Mouse (Mus musculus): ENCODE data around the gene Il6st. TPM values are rescaled to one million over a fixed set of nuclear protein-coding genes. Genes with fewer than 3 reads are reported as not detected.
A peak's percentile ranks its signal among the peaks of the same experiment; 100 is the strongest.

Il6st gene
- total RNA-seq, 2 experiments from 2014 or later, result 124 to 163 TPM

DNA sequence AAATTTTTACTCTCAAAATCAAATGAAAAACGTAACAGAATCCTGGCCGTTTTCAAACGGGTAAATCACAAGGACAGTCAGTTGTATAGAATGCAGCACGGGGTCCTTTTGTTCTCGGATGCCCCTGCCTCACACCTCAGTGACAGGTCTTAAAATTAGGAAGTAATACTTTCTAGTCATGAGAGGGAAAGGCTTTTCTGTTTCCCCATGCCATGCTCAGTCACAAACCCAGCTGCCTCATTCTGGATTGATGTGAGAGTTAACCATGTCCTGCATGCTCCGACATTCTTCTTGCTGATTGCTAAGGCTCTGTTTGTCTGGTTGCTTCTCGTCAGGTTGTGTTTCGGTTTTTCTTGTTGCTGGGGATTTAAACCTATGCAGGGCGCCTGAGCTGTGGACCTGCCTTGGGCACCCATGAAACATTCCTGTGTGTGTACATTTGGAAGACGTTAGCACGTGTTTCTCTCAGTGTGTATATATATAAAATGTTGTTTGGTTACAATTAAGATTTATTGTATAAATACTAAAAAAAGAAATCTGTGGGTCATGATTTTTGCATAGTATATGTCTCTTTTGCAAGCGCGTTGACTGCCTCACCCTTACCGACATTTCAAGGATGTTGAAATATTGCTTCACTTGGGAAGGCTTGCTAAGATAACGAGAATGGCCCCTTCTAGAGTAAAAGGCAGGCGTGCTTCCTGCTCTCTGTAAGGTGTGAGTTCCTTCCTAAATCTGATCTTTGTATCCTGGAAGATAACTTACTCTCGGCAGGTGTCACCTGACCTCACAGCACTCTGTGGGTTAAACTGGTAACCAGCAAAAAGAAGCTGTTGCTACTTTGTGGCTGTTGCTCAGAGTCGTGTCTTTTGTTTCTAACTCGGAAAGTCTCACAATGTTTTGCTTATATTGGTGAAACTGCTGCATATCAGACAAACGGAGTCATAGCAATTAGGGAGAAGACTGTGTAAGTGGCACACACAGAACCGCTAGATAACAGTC, 10.2 kb downstream of the Il6st start:
- intact Hi-C loops (cut with DNase I), result loop anchor here (5.0 kb wide), 1 partner anchor 33 kb away; no protein-coding TSS in a partner anchor
- no peak for DNase-seq

DNA sequence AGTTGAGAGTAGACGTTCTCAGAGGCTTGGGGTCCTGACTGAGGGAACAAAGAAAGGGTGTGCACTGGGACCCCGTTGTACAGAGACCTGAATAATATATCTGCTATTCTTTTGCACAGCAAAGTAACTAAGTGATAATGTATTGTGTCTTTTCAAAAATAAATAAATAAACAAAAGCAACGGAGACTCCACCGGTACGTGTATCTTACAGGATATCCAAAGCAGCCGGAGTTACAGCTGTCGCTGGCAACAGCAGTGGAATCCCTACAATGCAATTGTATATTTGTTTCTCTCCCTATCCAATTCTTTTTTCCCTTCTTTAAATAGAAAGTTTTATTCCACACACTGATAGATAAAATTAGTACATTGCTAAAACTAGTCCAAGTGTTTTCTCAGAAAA, 15.2 kb downstream of the Il6st start:
- intact Hi-C loops (cut with DNase I), result no loop called here
- DNase-seq, result no peak

DNA sequence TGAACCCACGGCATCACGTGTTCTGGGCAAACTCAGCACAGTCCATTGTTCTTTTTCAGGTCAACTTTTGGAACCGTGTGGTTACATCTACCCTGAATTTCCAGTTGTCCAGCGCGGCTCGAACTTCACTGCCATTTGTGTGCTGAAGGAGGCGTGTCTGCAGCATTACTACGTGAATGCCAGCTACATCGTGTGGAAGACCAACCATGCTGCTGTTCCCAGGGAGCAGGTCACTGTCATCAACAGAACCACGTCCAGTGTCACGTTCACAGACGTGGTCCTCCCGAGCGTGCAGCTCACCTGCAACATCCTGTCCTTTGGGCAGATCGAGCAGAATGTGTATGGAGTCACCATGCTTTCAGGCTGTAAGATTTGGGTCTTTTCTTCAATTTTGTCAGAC, 16.1 kb downstream of the Il6st start:
- no peak for DNase-seq
- intact Hi-C loops (cut with DNase I), result no loop called here

DNA sequence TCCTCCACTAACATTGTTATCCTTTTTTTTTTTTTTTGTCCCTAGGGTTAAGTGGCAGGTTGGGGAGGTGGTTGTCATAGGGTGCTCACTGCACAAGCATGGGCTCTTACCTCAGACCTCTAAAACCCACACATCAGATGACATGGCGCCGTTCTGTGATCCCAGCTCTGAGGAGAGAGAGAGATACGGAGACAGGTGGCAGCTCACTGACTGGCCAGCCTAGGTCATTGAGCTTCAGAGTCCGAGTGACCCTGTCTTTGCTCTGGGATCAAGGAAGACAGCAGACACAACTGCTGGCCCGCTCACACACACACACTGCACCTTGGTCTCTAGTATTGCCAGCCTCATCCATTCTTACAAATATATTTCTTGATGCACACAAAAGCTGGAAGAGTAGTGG, 18.7 kb downstream of the Il6st start:
- intact Hi-C loops (cut with DNase I), result no loop called here
- DNase-seq, result no peak

DNA sequence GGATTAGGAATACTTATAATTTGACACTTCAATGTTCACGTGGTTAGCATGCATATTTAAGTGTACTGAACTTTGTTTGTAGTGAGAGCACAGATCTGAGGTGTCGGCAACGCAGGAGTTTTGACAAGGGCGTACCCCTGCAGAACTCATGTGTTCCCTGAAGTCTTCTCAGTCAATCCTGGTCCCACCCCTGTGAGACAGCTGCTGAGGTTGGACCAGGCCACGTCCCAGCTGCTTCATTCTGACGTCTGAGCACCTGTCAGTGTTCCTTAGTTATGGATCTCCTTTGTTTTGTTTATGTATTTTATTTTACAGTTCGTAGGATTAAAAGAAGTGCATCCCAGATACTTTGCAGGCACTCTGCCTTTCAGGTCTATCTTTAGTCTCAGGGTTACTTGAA, 19.1 kb downstream of the Il6st start:
- no peak for DNase-seq
- intact Hi-C loops (cut with DNase I), result no loop called here

DNA sequence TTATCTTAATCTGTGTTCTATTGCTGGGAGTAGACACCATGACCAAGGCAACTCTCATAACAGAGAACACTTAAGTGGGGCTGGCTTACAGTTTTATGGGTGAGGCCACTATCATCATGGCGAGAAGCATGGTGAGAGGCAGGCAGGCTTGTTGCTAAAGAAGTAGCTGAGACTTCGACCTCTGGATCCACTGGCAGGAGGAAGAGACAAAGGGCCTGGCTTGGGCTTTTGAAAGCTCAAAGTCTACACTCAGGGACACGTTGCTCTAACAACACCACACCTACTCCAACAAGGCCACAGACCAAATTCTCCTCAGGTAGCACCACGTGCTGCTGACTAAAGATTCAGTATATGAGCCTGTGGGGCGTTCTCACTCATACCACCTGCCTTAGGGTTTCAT, 22.4 kb downstream of the Il6st start:
- no peak for DNase-seq
- intact Hi-C loops (cut with DNase I), result no loop called here

DNA sequence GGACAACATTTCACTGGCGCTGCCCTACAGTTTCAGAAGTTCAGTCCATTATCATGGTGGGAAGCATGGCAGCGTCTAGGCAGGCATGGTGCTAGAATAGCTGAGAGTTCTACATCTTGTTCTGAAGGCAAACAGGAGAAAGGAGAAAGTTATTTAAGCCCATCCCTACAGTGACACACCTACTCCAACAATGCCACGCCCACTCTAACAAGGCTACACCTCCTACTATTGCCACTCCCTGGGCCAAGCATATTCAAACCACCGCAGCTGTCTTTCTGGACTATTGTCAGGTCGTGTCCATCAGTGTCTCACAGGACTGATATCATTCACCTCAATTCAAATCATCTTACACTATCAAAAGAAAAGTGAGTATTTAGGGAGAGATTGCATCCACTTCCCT, 22.8 kb downstream of the Il6st start:
- no peak for DNase-seq
- intact Hi-C loops (cut with DNase I), result no loop called here

DNA sequence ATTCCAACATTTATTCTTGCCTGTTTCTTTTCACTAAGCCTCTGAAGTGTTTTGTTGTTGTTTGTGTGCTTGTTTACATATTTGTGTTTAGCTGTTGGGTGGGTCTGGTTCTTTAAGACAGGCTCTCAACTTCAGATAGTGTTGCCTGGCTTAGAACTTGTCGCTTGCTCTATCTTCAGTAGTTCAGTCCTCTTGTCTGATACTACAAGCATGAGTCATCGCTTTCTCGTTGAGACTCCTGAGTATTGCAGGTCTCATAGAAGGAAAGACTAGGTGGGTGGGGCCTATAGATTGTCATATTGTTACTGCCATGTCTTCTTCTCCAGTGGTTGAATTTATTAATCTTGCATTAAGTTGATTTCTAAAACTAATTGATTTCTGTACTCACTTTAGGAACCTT, 26.2 kb downstream of the Il6st start:
- DNase-seq, result no peak
- intact Hi-C loops (cut with DNase I), result no loop called here

DNA sequence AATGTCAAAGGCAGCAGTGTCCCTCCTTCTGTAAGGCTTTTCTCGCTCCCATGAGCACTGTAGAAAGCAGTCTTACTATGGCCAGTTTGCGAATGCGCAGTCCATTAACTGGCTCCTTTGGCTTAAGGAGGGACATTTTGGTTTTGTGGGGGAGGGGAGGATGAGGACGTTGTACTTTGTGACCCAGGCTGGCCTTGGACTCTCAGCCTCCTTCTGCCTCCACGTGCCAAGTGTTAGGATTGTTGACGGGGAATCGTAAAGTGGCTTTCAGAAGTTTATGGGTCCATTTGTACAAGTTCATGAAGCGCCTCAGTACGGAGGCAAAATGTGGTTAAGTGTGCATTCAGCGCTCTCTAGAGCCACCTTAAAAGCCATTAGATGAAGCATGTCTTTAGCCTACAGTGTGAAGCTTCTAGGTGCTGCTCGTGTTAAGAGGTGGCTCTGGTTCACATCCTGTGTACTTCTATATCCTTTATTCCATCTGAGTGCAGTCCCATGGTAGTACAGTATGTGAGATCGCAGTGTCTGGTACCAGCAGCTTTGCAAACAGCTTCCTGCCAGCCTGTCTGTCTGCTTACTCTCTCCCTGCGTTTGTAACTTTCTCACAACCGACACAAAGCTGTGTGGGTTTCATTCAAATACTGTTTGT, 27.9 kb downstream of the Il6st start:
- intact Hi-C loops (cut with DNase I), result no loop called here
- DNase-seq, result no peak

DNA sequence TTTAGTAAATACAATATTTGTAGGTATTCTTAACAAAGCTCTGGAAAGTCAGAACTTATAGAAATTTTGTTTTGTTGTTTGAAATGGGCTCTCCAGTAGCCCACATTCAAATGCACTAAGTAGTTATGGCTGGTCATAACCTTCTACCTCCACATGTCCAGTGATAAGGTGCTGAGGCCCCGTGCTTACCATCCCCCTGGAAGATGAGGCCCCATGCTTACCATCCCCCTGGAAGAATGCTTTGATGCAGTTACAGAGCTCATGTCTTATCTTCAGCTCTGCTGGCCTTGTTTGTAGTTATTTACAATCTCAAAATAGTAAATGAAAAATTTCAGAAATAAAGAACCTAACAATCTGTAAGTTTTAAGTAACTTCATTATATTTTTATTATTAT, 28.4 kb downstream of the Il6st start:
- intact Hi-C loops (cut with DNase I), result no loop called here
- DNase-seq, result no peak

DNA sequence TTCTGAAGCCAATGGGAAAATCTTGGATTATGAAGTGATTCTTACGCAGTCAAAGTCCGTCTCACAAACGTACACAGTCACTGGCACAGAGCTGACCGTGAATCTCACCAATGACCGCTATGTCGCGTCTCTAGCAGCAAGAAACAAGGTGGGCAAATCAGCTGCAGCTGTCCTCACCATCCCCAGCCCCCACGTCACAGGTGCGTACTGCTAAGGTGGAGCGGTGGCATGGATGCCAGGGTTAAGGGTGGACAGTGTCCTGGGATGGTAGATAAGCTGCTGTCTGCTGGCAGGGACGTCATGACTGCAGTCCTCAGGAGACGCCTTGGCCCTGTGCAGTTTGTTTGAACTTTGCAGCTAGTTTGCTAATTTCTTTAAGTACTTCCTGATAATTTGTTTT, 30.7 kb downstream of the Il6st start:
- DNase-seq, result no peak
- intact Hi-C loops (cut with DNase I), result no loop called here

DNA sequence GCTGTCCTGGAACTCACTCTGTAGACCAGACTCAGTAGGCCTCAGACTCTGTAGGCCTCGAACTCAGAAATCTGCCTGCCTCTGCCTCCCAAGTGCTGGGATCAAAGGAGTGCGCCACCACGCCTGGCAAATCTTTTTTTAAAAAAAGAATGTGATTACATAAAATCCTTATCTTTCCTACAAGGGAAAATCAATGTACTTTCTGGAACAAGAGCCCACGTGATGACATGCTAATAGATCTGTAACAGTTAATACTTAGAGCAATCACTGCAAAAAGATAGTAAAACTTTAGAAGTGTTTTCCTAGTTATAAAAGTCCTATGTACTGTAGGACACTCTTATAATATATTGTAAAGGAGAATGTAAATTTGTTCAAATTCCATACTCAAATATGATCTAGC, 36.2 kb downstream of the Il6st start:
- DNase-seq, result no peak
- intact Hi-C loops (cut with DNase I), result no loop called here

DNA sequence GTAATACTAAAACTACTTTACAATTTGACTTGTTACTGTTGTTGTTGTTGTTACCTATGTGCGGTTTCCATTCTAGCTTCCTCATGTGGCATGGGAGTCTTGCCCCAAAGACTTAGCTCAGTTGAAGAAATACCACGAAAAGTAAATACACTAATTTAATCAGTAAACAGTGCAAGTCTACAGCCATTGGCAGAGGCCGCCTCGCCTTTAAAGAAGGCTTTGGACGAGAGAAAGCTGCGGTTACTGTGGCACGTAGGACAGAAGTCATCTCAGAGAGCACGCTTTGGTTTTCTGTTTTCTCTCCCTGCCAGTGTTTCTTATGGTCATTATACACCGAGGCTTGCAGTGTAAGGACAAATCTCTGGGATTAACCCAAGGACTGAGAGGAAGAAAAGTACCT, 36.6 kb downstream of the Il6st start:
- DNase-seq, result no peak
- intact Hi-C loops (cut with DNase I), result no loop called here

DNA sequence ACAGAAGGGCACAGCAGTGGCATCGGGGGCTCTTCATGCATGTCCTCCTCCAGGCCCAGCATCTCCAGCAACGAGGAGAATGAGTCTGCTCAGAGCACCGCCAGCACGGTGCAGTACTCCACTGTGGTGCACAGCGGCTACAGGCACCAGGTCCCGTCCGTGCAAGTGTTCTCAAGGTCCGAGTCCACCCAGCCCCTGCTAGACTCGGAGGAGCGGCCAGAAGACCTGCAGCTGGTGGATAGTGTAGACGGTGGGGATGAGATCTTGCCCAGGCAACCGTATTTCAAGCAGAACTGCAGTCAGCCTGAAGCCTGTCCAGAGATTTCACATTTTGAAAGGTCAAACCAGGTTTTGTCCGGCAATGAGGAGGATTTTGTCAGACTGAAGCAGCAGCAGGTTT, 40.0 kb downstream of the Il6st start:
- DNase-seq, result no peak
- intact Hi-C loops (cut with DNase I), result no loop called here

DNA sequence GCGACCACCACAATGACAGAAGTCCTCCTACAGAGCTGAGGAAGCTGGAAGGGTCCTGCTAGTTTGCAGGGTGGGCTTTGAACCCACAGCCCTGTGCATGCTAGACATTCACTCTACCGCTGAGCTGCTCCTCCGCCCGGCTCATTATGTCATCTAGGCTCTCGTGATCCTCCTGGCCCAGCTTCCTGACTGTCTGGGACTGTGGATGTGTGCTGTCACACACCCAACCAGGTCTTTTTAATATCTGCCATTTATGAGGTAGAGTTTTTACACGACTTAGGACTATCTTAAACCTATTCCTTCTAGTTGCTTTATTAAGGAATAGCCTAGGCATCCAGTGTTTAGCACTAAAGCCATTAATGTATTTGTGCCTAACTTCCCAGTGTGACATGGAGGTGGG, 41.6 kb downstream of the Il6st start:
- intact Hi-C loops (cut with DNase I), result loop anchor here (5.0 kb wide), 2 partner anchors 33 to 233 kb away; no protein-coding TSS in a partner anchor
- no peak for DNase-seq

DNA sequence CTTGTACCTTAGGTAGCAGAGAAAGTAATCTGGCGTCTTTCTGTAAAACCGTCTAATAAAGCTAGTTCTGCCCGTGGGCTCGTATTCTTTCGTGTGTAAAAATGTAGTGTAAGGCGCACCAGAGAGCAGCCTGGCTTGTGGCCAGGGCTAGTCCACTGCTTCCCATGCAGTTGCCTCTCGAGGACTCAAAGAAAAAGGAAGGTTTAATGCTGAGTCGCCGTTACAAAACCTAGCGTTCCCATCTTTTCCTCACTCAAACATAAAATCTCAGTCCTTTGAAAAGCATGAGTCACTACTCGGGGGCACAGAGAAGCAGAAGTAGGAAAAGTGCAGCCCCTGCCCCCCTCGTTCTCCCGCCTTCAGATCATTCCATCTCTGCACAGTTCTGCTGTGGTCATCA, 42.9 kb downstream of the Il6st start:
- DNase-seq, result no peak
- intact Hi-C loops (cut with DNase I), result loop anchor here (5.0 kb wide), 2 partner anchors 34 to 234 kb away; no protein-coding TSS in a partner anchor

DNA sequence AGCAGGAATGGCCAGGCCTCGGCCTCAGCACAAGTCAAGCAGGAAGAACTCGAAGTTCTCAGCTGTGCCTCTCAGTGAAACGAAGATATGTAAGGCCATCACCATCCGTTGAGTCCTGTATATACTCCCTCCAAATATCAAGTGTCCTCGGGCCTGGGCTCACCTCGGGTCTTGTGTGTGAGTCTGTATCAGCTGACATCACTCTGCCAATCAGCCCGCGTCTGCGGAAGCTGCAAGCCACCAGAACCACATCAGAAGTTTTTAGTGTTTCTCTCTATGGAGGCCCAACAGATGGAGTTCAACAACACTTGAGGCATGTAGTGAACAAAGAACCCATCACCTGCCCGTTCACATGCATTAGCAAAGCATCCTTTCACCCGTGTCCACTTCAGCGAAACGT, 43.8 kb downstream of the Il6st start:
- intact Hi-C loops (cut with DNase I), result loop anchor here (5.0 kb wide), 2 partner anchors 35 to 235 kb away; no protein-coding TSS in a partner anchor
- DNase-seq, result no peak

DNA sequence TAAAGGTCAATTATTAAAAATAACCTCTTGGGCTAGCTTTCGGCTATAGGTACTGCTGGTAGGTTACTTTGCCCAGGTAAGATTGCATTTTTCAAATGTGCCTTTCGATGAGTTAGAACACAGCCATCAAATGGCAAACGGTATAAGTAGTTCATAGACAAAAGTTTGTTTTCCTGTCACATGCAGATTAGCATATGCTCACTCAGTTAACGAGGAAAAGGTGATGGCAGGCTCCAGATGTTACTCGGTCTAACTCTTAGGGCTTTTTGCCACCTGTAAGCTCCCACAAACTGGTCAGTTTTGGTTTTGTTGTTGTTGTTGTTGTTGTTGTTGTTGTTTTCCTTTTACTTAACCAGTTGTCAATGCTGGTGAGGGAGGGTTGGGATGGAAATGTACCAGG, 44.6 kb downstream of the Il6st start:
- intact Hi-C loops (cut with DNase I), result loop anchor here (5.0 kb wide), 2 partner anchors 36 to 236 kb away; no protein-coding TSS in a partner anchor
- no peak for DNase-seq

DNA sequence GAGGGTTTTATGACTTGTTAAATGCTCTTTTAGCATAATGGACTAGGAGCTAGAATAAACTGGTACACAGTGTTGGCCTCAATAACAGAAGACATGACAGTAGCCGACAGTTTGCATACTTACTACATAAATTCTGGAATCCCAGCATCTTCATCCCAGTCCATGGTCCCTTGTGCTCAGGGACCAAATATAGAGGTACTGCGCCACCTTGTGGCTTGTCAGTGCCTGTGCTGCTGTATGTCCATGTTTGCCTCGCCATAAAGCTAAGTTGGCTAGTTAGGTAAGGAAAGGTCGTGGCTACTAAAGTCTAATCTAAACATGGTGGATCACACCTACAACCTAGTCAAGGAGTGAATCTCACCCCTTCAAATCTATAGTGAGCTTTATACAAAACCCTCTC, 45.6 kb downstream of the Il6st start:
- DNase-seq, result peak in 1 of 2 experiments; percentile 34
- intact Hi-C loops (cut with DNase I), result loop anchor here (5.0 kb wide), 2 partner anchors 37 to 237 kb away; no protein-coding TSS in a partner anchor

DNA sequence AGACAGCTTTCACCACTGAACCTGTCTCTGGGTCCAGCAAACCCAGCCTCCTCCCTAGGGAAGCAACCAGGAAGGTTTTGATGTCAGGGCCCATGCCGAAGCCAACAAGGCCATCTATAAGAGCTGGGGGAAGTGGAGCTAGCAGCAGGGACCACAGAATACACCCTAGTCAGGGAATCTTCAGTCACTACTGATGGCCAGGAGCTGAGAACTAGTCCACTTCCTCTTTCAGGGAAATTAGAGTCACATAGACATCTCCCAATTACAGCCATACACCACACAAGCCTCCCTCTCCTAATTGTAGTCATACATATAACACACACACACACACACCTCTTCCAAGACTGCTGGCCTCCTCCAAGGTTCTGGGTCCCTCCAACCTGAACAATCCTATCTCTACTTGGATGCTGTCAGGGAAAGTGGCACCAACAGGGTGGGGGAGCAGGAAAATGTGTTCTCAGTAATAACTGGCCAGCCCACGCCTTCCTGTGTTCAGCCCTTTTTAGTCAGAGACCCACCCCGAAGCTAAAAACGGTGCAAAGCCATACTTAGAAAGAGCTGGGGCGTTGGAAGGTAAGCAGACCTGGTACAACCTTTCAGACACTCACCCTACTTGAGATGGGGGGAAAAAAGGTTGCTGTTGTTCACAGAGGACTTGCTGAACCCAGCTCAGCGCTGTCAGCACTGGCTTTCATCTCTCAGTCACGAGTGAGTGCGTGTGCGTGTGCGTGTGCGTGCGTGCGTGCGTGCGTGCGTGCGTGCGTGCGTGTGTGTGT, 46.8 kb downstream of the Il6st start:
- intact Hi-C loops (cut with DNase I), result loop anchor here (2.0 kb wide), 1 partner anchor 202 kb away; no protein-coding TSS in a partner anchor

DNA sequence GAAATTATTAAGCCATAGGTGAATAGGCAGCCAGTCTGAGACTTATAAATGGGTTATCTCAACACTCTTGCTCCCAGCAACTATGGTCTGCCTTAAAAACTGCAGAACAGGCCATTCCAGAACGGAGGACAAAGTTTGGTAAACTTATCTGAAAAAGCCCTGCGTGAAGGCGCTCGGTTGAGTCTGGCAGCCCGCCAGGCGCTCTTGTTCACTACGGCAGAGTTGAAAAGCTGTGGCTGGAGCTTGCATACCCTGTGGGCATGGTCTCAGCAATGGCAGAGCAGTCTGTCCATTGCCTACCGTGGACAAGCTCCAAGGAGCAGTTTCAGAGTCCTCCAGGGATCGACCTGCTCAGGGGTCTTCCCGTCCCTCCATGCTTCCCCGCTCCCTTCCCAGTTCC, 47.4 kb downstream of the Il6st start:
- no peak for DNase-seq
- intact Hi-C loops (cut with DNase I), result loop anchor here (2.0 kb wide), 1 partner anchor 202 kb away; no protein-coding TSS in a partner anchor

More for the DNA sequence above, 46.8 kb downstream of the Il6st start:
- no peak for DNase-seq
